ENCODE assay signal across 18 mouse cellular contexts in genomic region chr13:46872732-46873131, GRCm38 (mm10). TPM values are rescaled to one million over a fixed set of nuclear protein-coding genes. Genes with fewer than 3 reads are reported as not detected.
DNase-seq lines count a peak whose midpoint lies in the region; ATAC-seq and TF ChIP-seq lines count a peak whose summit lies in the region.
"Had no signal": no experiment of that assay in that cellular context is flagged by ENCODE, and none has a peak within 500 bp of the region (broad histone marks: within the 10 kb centered on the region; RNA-seq: fewer than 3 reads in every experiment).

No protein-coding gene starts in this region.

- H3K9ac ChIP-seq in heart, embryonic 16.5 days (ENCODE audit: low read length) = no peak overlapping the region
- H3K9ac ChIP-seq in liver, adult 2 months (ENCODE audit: low read depth, low read length) = no peak overlapping the region
- H3K9ac ChIP-seq: forebrain, embryonic 15.5 days; limb, embryonic 15.5 days; liver, postnatal 0 days had no signal

- no peak for TF ChIP-seq POLR2A in liver, adult 2 months (IDR thresholded peaks at IDR 0.05; ENCODE audit: extremely low read depth, insufficient read depth, low read length)
- no peak for TF ChIP-seq POLR2A in brain, embryonic 14.5 days (IDR thresholded peaks at IDR 0.05; ENCODE audit: borderline replicate concordance, extremely low read depth, insufficient read depth, insufficient read length, poor library complexity, severe bottlenecking)

- no peak overlapping the region for H3K4me3 ChIP-seq in heart, embryonic 16.5 days (ENCODE audit: low read length)
- no peak overlapping the region for H3K4me3 ChIP-seq in liver, adult 2 months (ENCODE audit: insufficient read depth, low read depth, low read length)
- H3K4me3 ChIP-seq: forebrain, embryonic 15.5 days; limb, embryonic 15.5 days had no signal

- TF ChIP-seq CTCF in liver, adult 2 months (IDR thresholded peaks at IDR 0.05; ENCODE audit: low read depth, low read length) = no peak
- no peak for TF ChIP-seq CTCF in brain, embryonic 14.5 days (IDR thresholded peaks at IDR 0.05; ENCODE audit: borderline replicate concordance, extremely low read depth, insufficient read depth, insufficient read length)

- H3K4me1 ChIP-seq in heart, embryonic 16.5 days (ENCODE audit: control insufficient read depth, insufficient read depth, low read length) = peaks cover 46% of the 10 kb centered on the region
- H3K4me1 ChIP-seq in liver, adult 2 months (ENCODE audit: control insufficient read depth, insufficient read depth, low read length) = peaks cover 6% of the 10 kb centered on the region; the same call in 1 of the 2 replicates

- H3K4me2 ChIP-seq in heart, embryonic 16.5 days (ENCODE audit: low read depth, low read length) = no peak overlapping the region
- H3K4me2 ChIP-seq: forebrain, embryonic 15.5 days; limb, embryonic 15.5 days had no signal

- 80% methylated on average over 11 of the region's 11 CpGs for WGBS in heart, embryonic 16.5 days
- WGBS in liver, adult 2 months = 78% methylated on average over 11 of the region's 11 CpGs

- intact Hi-C loops in heart, postnatal 14 days (cut with DNase I) = no loop called here
- intact Hi-C loops in heart, postnatal 25 days (cut with DNase I) = loop anchor here (5.0 kb wide), 1 partner anchor 35 kb away; no protein-coding TSS in a partner anchor

- peak; percentile 74 for DNase-seq in heart, adult 11 months
- DNase-seq in heart, postnatal 14 days = no peak
- DNase-seq in heart, postnatal 25 days (ENCODE audit: low spot score) = no peak
- DNase-seq in liver, adult 2 months (ENCODE audit: extremely low read depth, low read depth, low spot score) = peak; percentile 50
- no peak for DNase-seq in liver
- DNase-seq in brain, embryonic 14.5 days (ENCODE audit: low read depth) = peak; percentile 45
- DNase-seq in left cerebral cortex, adult 18-20 months (ENCODE audit: low spot score in 2 of 2) = no peak
- DNase-seq: adrenal gland, postnatal 10 days; cerebellum, adult 9-11 months; gastrocnemius, postnatal 25 days; liver, postnatal 0 days; thymus, adult 2 months had no signal

- no peaks in the 10 kb centered on the region for H3K9me3 ChIP-seq in heart, embryonic 16.5 days (replicated peaks; ENCODE audit: control insufficient read depth, low read length)
- H3K9me3 ChIP-seq: forebrain, embryonic 15.5 days; G1E; limb, embryonic 15.5 days had no signal

- peak overlapping the region; percentile 79 for H3K27ac ChIP-seq in heart, embryonic 16.5 days (ENCODE audit: low read length)
- no peak overlapping the region for H3K27ac ChIP-seq in liver, adult 2 months (replicated peaks; ENCODE audit: insufficient read depth, low read depth, low read length)
- H3K27ac ChIP-seq: forebrain, embryonic 15.5 days; limb, embryonic 15.5 days had no signal

- no peaks in the 10 kb centered on the region for H3K27me3 ChIP-seq in heart, embryonic 16.5 days (ENCODE audit: control insufficient read depth, insufficient read depth, low read length)
- no peaks in the 10 kb centered on the region for H3K27me3 ChIP-seq in liver, adult 2 months (ENCODE audit: control insufficient read depth, insufficient read depth, low read length)
- H3K27me3 ChIP-seq: forebrain, embryonic 15.5 days; limb, embryonic 15.5 days had no signal

- H3K79me2 ChIP-seq in liver, adult 2 months (ENCODE audit: control insufficient read depth, insufficient read depth, low read length) = peaks cover 11% of the 10 kb centered on the region; the same call in 1 of the 2 replicates

- H3K36me3 ChIP-seq in heart, embryonic 16.5 days (ENCODE audit: control insufficient read depth, insufficient read depth) = no peaks in the 10 kb centered on the region
- no peaks in the 10 kb centered on the region for H3K36me3 ChIP-seq in liver, adult 2 months (ENCODE audit: control insufficient read depth, insufficient read depth, low read length)
- H3K36me3 ChIP-seq: forebrain, embryonic 15.5 days; G1E; limb, embryonic 15.5 days had no signal

- no peak for ATAC-seq in heart, embryonic 16.5 days (replicated peaks; ENCODE audit: extremely low read depth, insufficient read depth, low FRiP score)
- ATAC-seq: activated CD4-positive, CD25-positive, alpha-beta regulatory T cell, adult 4 months; intestine, postnatal 0 days; liver, postnatal 0 days had no signal

RNA-seq across cellular contexts. Expression of gene Kif13a, which starts 56.9 kb away (rescaled TPM):
- total RNA-seq in heart, postnatal 14 days (2021) = 100 to 1,000 TPM in 1 of 2 experiments, 10 to 100 TPM in 1; 95.6 to 104 TPM
- 17.8 and 30.0 TPM in 2 replicates for polyA plus RNA-seq in heart, embryonic 16.5 days (2015; fragmentation: Nextera tagmentation; extraction: Ambion mirVana)
- 100 to 1,000 TPM; 109 to 118 TPM for total RNA-seq in heart, postnatal 25 days (2021)
- total RNA-seq in liver, adult 2 months (2014; rRNA removed) = 10.5 and 11.1 TPM in 2 replicates
- polyA plus RNA-seq in liver, adult 2 months (2012; rRNA removed) = 6.6 TPM in 2 replicates
- 15.1 and 24.8 TPM in 2 replicates for polyA plus RNA-seq in brain, embryonic 14.5 days (2012; rRNA removed)
- total RNA-seq in left cerebral cortex, adult 18-20 months (2021) = 10 to 100 TPM; 20.2 to 24.2 TPM
- polyA plus RNA-seq: G1E had no signal

Comparison
In these comparisons a context has a peak if more than half of its experiments do, and no peak if none do; other contexts are left out.
1. DNase-seq: peak in heart, adult 11 months (single experiment), liver, adult 2 months (single experiment) and brain, embryonic 14.5 days (single experiment); none in heart, postnatal 14 days (0 of 2), heart, postnatal 25 days (single experiment), liver (single experiment) and left cerebral cortex, adult 18-20 months (0 of 2).